Mouse (Mus musculus): ENCODE data around the gene Ypel4. TPM values are rescaled to one million over a fixed set of nuclear protein-coding genes. Genes with fewer than 3 reads are reported as not detected.
A peak's percentile ranks its signal among the peaks of the same experiment; 100 is the strongest.
"Not testable (repeated sequence)": the region's sequence is repeated elsewhere in the genome, so short reads cannot be mapped to it uniquely, and the experiment has no call there.

The Ypel4 gene
- total and polyA plus RNA-seq, 2 experiments from 2014 or later, result 12.9 to 14.3 TPM

- Histone ChIP-seq H3K4me1 (ENCODE audit: insufficient read depth, low read length) (0 out of 2 replicates have a peak, but pooled peaks cover 7% of the 10 kb centered on the region), H3K9ac (replicated peaks; ENCODE audit: low read length, poor library complexity, severe bottlenecking) (no peak overlapping the region), H3K9me3 (ENCODE audit: low read length) (no peaks in the 10 kb centered on the region), H3K36me3 (ENCODE audit: insufficient read depth, low read length) (peaks cover 12% of the 10 kb centered on the region; the same call in 1 of the 2 replicates), H3K4me2 (ENCODE audit: low read depth, low read length, poor library complexity, severe bottlenecking) (no peak overlapping the region), H3K27ac (ENCODE audit: low read depth, low read length) (no peak overlapping the region), H3K27me3 (ENCODE audit: insufficient read depth, low read length) (no peaks in the 10 kb centered on the region), H3K4me3 (ENCODE audit: low read depth, low read length) (no peak overlapping the region)
- 96% methylated on average over 14 of the region's 14 CpGs for WGBS
- ATAC-seq (ENCODE audit: low FRiP score) (no peak), DNase-seq (ENCODE audit: low spot score) (no peak)
- TF ChIP-seq CTCF (IDR thresholded peaks at IDR 0.05), result no peak
Observed at GRCm38 (mm10) chr2:84723856-84724255, 10.0 kb upstream of the Ypel4 start.

GRCm38 (mm10) chr2:84725770-84726169 lies 8.1 kb upstream of the Ypel4 start:
- 94% methylated on average over 10 of the region's 10 CpGs for WGBS
- Histone ChIP-seq H3K36me3 (ENCODE audit: insufficient read depth, low read length) (peaks cover 12% of the 10 kb centered on the region; the same call in 1 of the 2 replicates), H3K4me2 (ENCODE audit: low read depth, low read length, poor library complexity, severe bottlenecking) (no peak overlapping the region; the same call in 1 of the 2 replicates), H3K27me3 (ENCODE audit: insufficient read depth, low read length) (no peaks in the 10 kb centered on the region), H3K4me1 (ENCODE audit: insufficient read depth, low read length) (0 out of 2 replicates have a peak, but pooled peaks cover 7% of the 10 kb centered on the region), H3K9ac (replicated peaks; ENCODE audit: low read length, poor library complexity, severe bottlenecking) (no peak overlapping the region), H3K9me3 (ENCODE audit: low read length) (no peaks in the 10 kb centered on the region), H3K4me3 (ENCODE audit: low read depth, low read length) (no peak overlapping the region), H3K27ac (ENCODE audit: low read depth, low read length) (no peak overlapping the region)
- TF ChIP-seq CTCF (IDR thresholded peaks at IDR 0.05), result no peak
- ATAC-seq (ENCODE audit: low FRiP score), result no peak
- no peak for DNase-seq (ENCODE audit: low spot score)

GRCm38 (mm10) chr2:84726716-84727115 lies 7.1 kb upstream of the Ypel4 start:
- 0 out of 2 replicates have a peak, but pooled peaks have one; percentile 8 for ATAC-seq (ENCODE audit: low FRiP score)
- Histone ChIP-seq H3K4me2 (ENCODE audit: low read depth, low read length, poor library complexity, severe bottlenecking) (peak overlapping the region; percentile 67), H3K27ac (ENCODE audit: low read depth, low read length) (no peak overlapping the region), H3K4me1 (ENCODE audit: insufficient read depth, low read length) (0 out of 2 replicates have a peak, but pooled peaks cover 7% of the 10 kb centered on the region), H3K9me3 (ENCODE audit: low read length) (no peaks in the 10 kb centered on the region), H3K36me3 (ENCODE audit: insufficient read depth, low read length) (peaks cover 8% of the 10 kb centered on the region; the same call in 1 of the 2 replicates), H3K27me3 (ENCODE audit: insufficient read depth, low read length) (no peaks in the 10 kb centered on the region), H3K4me3 (ENCODE audit: low read depth, low read length) (peak overlapping the region; percentile 50), H3K9ac (replicated peaks; ENCODE audit: low read length, poor library complexity, severe bottlenecking) (peak overlapping the region; percentile 48)
- WGBS, result 5% methylated on average over 9 of the region's 9 CpGs
- TF ChIP-seq CTCF (IDR thresholded peaks at IDR 0.05), result no peak
- no peak for DNase-seq (ENCODE audit: low spot score)

- Histone ChIP-seq H3K27me3 (ENCODE audit: insufficient read depth, low read length) (no peaks in the 10 kb centered on the region), H3K27ac (ENCODE audit: low read depth, low read length) (peak within 1 kb of the TSS; percentile 62), H3K4me1 (ENCODE audit: insufficient read depth, low read length) (0 out of 2 replicates have a peak, but pooled peaks cover 7% of the 10 kb centered on the region), H3K9ac (replicated peaks; ENCODE audit: low read length, poor library complexity, severe bottlenecking) (peak within 1 kb of the TSS; percentile 48), H3K36me3 (ENCODE audit: insufficient read depth, low read length) (peaks cover 8% of the 10 kb centered on the region; the same call in 1 of the 2 replicates), H3K4me2 (ENCODE audit: low read depth, low read length, poor library complexity, severe bottlenecking) (peak within 1 kb of the TSS; percentile 67), H3K9me3 (ENCODE audit: low read length) (no peaks in the 10 kb centered on the region), H3K4me3 (ENCODE audit: low read depth, low read length) (peak within 1 kb of the TSS; percentile 50)
- under 1% methylated on average over 39 of the region's 39 CpGs for WGBS
- DNase-seq (ENCODE audit: low spot score) (peak; percentile 98), ATAC-seq (ENCODE audit: low FRiP score) (peak; percentile 97)
- peak; percentile 21; the same call in 1 of the 2 replicates for TF ChIP-seq CTCF (IDR thresholded peaks at IDR 0.05)
Observed at GRCm38 (mm10) chr2:84727172-84727858, 6.5 kb upstream of the Ypel4 start, which contains the start of gene Clp1. TSS of gene Clp1 (minus strand) at chr2:84727350.

- WGBS, result 84% methylated on average over 5 of the region's 5 CpGs
- ATAC-seq (ENCODE audit: low FRiP score); H3K9me3 ChIP-seq (ENCODE audit: low read length); H3K9ac ChIP-seq (replicated peaks; ENCODE audit: low read length, poor library complexity, severe bottlenecking); H3K27me3 ChIP-seq (ENCODE audit: insufficient read depth, low read length); H3K4me2 ChIP-seq (ENCODE audit: low read depth, low read length, poor library complexity, severe bottlenecking); H3K36me3 ChIP-seq (ENCODE audit: insufficient read depth, low read length); H3K27ac ChIP-seq (ENCODE audit: low read depth, low read length); H3K4me3 ChIP-seq (ENCODE audit: low read depth, low read length); H3K4me1 ChIP-seq (ENCODE audit: insufficient read depth, low read length); DNase-seq (ENCODE audit: low spot score): not testable (repeated sequence)
Observed at GRCm38 (mm10) chr2:84728191-84728590, 5.7 kb upstream of the Ypel4 start.

GRCm38 (mm10) chr2:84731206-84731605 lies 2.7 kb upstream of the Ypel4 start:
- H3K27ac ChIP-seq (ENCODE audit: low read depth, low read length), result no peak overlapping the region
- H3K9ac ChIP-seq (replicated peaks; ENCODE audit: low read length, poor library complexity, severe bottlenecking), result no peak overlapping the region
- DNase-seq (ENCODE audit: low spot score) (no peak), ATAC-seq (ENCODE audit: low FRiP score) (no peak)
- no peaks in the 10 kb centered on the region for H3K27me3 ChIP-seq (ENCODE audit: insufficient read depth, low read length)
- WGBS, result 83% methylated on average over 3 of the region's 3 CpGs
- H3K4me1 ChIP-seq (ENCODE audit: insufficient read depth, low read length), result peaks cover 6% of the 10 kb centered on the region
- H3K36me3 ChIP-seq (ENCODE audit: insufficient read depth, low read length), result no peaks in the 10 kb centered on the region
- no peak overlapping the region for H3K4me2 ChIP-seq (ENCODE audit: low read depth, low read length, poor library complexity, severe bottlenecking)
- H3K4me3 ChIP-seq (ENCODE audit: low read depth, low read length), result no peak overlapping the region
- no peak for TF ChIP-seq CTCF (IDR thresholded peaks at IDR 0.05)
- no peaks in the 10 kb centered on the region for H3K9me3 ChIP-seq (ENCODE audit: low read length)

Measured in midbrain, postnatal 0 days (tissue).